Mouse (Mus musculus): ENCODE measurements around the gene Atp5s.
A peak's percentile ranks its signal among the peaks of the same experiment; 100 is the strongest.

Gene Atp5s

GRCm38 (mm10) chr12:69724711-69725460 is at the start of gene Atp5s, which contains the start of gene L2hgdh:
Gene Atp5s (plus strand): TSS chr12:69724950.
Gene L2hgdh (minus strand): TSS chr12:69724873.
- peak; percentile 96 for ATAC-seq (ENCODE audit: low TSS enrichment)

GRCm38 (mm10) chr12:69676157-69676556 is 48.6 kb upstream of the Atp5s start:
- no peak for ATAC-seq (ENCODE audit: low TSS enrichment)

GRCm38 (mm10) chr12:69680635-69681565 is 43.9 kb upstream of the Atp5s start:
- ATAC-seq (ENCODE audit: low TSS enrichment) = peak; percentile 15

GRCm38 (mm10) chr12:69681566-69682061 is 43.1 kb upstream of the Atp5s start, which contains the start of gene Sos2:
Gene Sos2 (minus strand): TSS chr12:69681852.
- peak; percentile 80 for ATAC-seq (ENCODE audit: low TSS enrichment)

- peak; percentile 86 for ATAC-seq (ENCODE audit: low TSS enrichment)
These were observed 42.5 kb upstream of the Atp5s start for GRCm38 (mm10) chr12:69682065-69682787.

GRCm38 (mm10) chr12:69682788-69683419 is 41.8 kb upstream of the Atp5s start:
- ATAC-seq (ENCODE audit: low TSS enrichment) = no peak

- 0 out of 2 replicates have a peak, but pooled peaks have one; percentile 24 for ATAC-seq (ENCODE audit: low TSS enrichment)
These were observed 41.2 kb upstream of the Atp5s start for GRCm38 (mm10) chr12:69683537-69683936.

GRCm38 (mm10) chr12:69688368-69688767 is 36.4 kb upstream of the Atp5s start:
- no peak for ATAC-seq (ENCODE audit: low TSS enrichment)

- ATAC-seq (ENCODE audit: low TSS enrichment) = no peak
These were observed 35.7 kb upstream of the Atp5s start for GRCm38 (mm10) chr12:69689094-69689493.

- no peak for ATAC-seq (ENCODE audit: low TSS enrichment)
These were observed 34.0 kb upstream of the Atp5s start for GRCm38 (mm10) chr12:69690714-69691113.

- ATAC-seq (ENCODE audit: low TSS enrichment) = no peak
These were observed 31.3 kb upstream of the Atp5s start for GRCm38 (mm10) chr12:69693471-69693870.

- ATAC-seq (ENCODE audit: low TSS enrichment) = 0 out of 2 replicates have a peak, but pooled peaks have one; percentile 74
These were observed 28.0 kb upstream of the Atp5s start for GRCm38 (mm10) chr12:69696746-69697145.

GRCm38 (mm10) chr12:69698352-69698751 is 26.4 kb upstream of the Atp5s start:
- ATAC-seq (ENCODE audit: low TSS enrichment) = no peak

GRCm38 (mm10) chr12:69704799-69705458 is 19.8 kb upstream of the Atp5s start:
- ATAC-seq (ENCODE audit: low TSS enrichment) = no peak

- no peak for ATAC-seq (ENCODE audit: low TSS enrichment)
These were observed 11.1 kb upstream of the Atp5s start for GRCm38 (mm10) chr12:69713628-69714027.

GRCm38 (mm10) chr12:69722857-69723256 is 1.9 kb upstream of the Atp5s start:
- ATAC-seq (ENCODE audit: low TSS enrichment) = no peak

GRCm38 (mm10) chr12:69723376-69723775 is 1.4 kb upstream of the Atp5s start:
- no peak for ATAC-seq (ENCODE audit: low TSS enrichment)

- peak; percentile 62; the same call in 1 of the 2 replicates for ATAC-seq (ENCODE audit: low TSS enrichment)
These were observed 586 bp upstream of the Atp5s start for GRCm38 (mm10) chr12:69724018-69724710.

- no peak for ATAC-seq (ENCODE audit: low TSS enrichment)
These were observed 4.5 kb downstream of the Atp5s start for GRCm38 (mm10) chr12:69729246-69729645.

- no peak for ATAC-seq (ENCODE audit: low TSS enrichment)
These were observed 5.6 kb downstream of the Atp5s start for GRCm38 (mm10) chr12:69730306-69730705.
